Mouse (Mus musculus): ENCODE measurements around the gene Ccser1.

DNA sequence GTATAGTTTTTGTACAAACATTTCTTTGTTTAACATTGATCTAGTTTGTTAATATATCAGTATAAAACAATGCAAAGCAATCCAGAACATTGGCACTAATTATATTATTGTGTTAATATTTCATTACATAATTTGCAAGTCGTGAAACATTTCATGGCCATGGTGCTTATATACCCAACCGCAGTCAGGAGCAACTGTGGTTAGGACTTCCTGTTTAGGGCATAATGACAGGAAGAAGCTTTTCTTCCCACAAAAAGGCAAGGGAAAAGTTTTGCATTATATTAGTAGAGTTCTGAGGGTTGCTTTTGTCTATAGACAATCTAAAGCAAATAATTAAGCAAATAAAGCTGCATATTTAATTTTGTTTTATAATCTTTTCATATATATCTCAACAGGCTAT, 247.4 kb downstream of the Ccser1 start:
- TF ChIP-seq CTCF (IDR thresholded peaks at IDR 0.05; ENCODE audit: borderline replicate concordance, insufficient read depth, low read depth, low read length) (no peak), POLR2A (IDR thresholded peaks at IDR 0.05; ENCODE audit: borderline replicate concordance, insufficient read depth, low read length) (no peak)

Measured in cerebellum, adult 2 months (tissue).